In the genomic region with DNA sequence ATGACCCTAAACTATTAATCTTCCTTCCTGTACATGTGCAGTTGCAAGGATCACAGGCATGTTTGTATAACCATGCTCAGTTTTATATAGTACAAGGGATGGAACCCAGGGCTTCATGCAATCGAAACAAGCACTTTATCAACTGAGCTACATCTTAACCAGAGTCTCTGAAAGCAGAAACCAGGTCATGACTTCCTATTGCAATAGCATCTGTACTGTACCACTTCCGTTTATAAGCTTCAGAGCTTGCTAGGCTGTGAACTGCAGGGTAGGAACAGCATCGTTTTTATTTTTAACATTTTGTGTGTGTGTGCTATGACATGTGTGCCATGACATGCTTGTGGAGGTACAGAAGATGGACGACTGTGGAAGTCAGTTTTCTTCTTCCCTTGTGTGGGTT, we compare ENCODE assay signal across 21 mouse cellular contexts. TPM values are rescaled to one million over a fixed set of nuclear protein-coding genes. Genes with fewer than 3 reads are reported as not detected.
DNase-seq lines count a peak whose midpoint lies in the region; ATAC-seq and TF ChIP-seq lines count a peak whose summit lies in the region.
"Had no signal": no experiment of that assay in that cellular context is flagged by ENCODE, and none has a peak within 500 bp of the region (broad histone marks: within the 10 kb centered on the region; RNA-seq: fewer than 3 reads in every experiment).

No protein-coding gene starts in this region.

- TF ChIP-seq EP300 in liver, postnatal 0 days (IDR thresholded peaks at IDR 0.05; ENCODE audit: low read depth): no peak

- H3K4me2 ChIP-seq in liver, postnatal 0 days (ENCODE audit: low read depth, low read length): peak overlapping the region; percentile 56
- H3K4me2 ChIP-seq: embryonic facial prominence, embryonic 13.5 days; heart, embryonic 12.5 days; intestine, embryonic 15.5 days; lung, embryonic 15.5 days had no signal

- H3K36me3 ChIP-seq in liver, postnatal 0 days (replicated peaks; ENCODE audit: insufficient read depth, low read length): no peaks in the 10 kb centered on the region; the same call in 1 of the 2 replicates
- H3K36me3 ChIP-seq: embryonic facial prominence, embryonic 13.5 days; heart, embryonic 12.5 days; hindbrain, embryonic 10.5 days; intestine, embryonic 15.5 days; limb, embryonic 10.5 days; lung, embryonic 15.5 days had no signal

- H3K4me1 ChIP-seq in liver, postnatal 0 days (ENCODE audit: insufficient read depth): peaks cover 40% of the 10 kb centered on the region

- 29% methylated on average over 4 of the region's 4 CpGs for WGBS in liver, postnatal 0 days (ENCODE audit: insufficient replicate concordance)

- H3K4me3 ChIP-seq in liver, postnatal 0 days (ENCODE audit: low read depth, low read length): no peak overlapping the region
- H3K4me3 ChIP-seq in layer of hippocampus, adult 2 months: no peak overlapping the region
- H3K4me3 ChIP-seq: embryonic facial prominence, embryonic 13.5 days; heart, embryonic 12.5 days; hindbrain, embryonic 10.5 days; intestine, embryonic 15.5 days; limb, embryonic 10.5 days; lung, embryonic 15.5 days had no signal

- peak; percentile 27 for ATAC-seq in common myeloid progenitor, adult 5-6 weeks (replicated peaks; ENCODE audit: low read depth, poor library complexity, severe bottlenecking)
- ATAC-seq in liver, postnatal 0 days: no peak
- no peak for ATAC-seq in frontal cortex, adult (ENCODE audit: low TSS enrichment)
- ATAC-seq: forebrain, embryonic 16.5 days; intestine, embryonic 15.5 days had no signal

- peak overlapping the region; percentile 31; the same call in 1 of the 2 replicates for H3K9ac ChIP-seq in liver, postnatal 0 days (replicated peaks)
- H3K9ac ChIP-seq: embryonic facial prominence, embryonic 13.5 days; heart, embryonic 12.5 days; intestine, embryonic 15.5 days; lung, embryonic 15.5 days had no signal

- peak; percentile 47 for DNase-seq in thymus, postnatal 14 days
- no peak for DNase-seq in thymus, postnatal 36 days
- DNase-seq in liver, postnatal 0 days: no peak
- no peak for DNase-seq in layer of hippocampus, adult 2 months (ENCODE audit: low spot score in 2 of 2)
- DNase-seq in urinary bladder, adult 2 months (ENCODE audit: low spot score): no peak
- no peak for DNase-seq in right cerebral cortex, adult 2 months (ENCODE audit: low spot score in 2 of 2)
- DNase-seq: adrenal gland, postnatal 25 days; cerebellum, postnatal 25 days; gastrocnemius, postnatal 10 days; right cerebral cortex, postnatal 4 days had no signal

- H3K9me3 ChIP-seq in liver, postnatal 0 days (ENCODE audit: low read length): no peaks in the 10 kb centered on the region
- H3K9me3 ChIP-seq: embryonic facial prominence, embryonic 13.5 days; heart, embryonic 12.5 days; hindbrain, embryonic 10.5 days; intestine, embryonic 15.5 days; limb, embryonic 10.5 days; lung, embryonic 15.5 days had no signal

- peak overlapping the region; percentile 88 for H3K27ac ChIP-seq in liver, postnatal 0 days (ENCODE audit: low read depth)
- no peak overlapping the region for H3K27ac ChIP-seq in layer of hippocampus, adult 2 months
- H3K27ac ChIP-seq: embryonic facial prominence, embryonic 13.5 days; hindbrain, embryonic 10.5 days; intestine, embryonic 15.5 days; kidney, postnatal 0 days; limb, embryonic 10.5 days; lung, embryonic 15.5 days; stomach, postnatal 0 days had no signal

- no peak for TF ChIP-seq CTCF in liver, postnatal 0 days (IDR thresholded peaks at IDR 0.05; ENCODE audit: low read depth)
- no peak for TF ChIP-seq CTCF in layer of hippocampus, adult 2 months (conservative IDR thresholded peaks at IDR 0.05)

- H3K27me3 ChIP-seq in liver, postnatal 0 days (ENCODE audit: insufficient read depth, low read length): no peaks in the 10 kb centered on the region
- H3K27me3 ChIP-seq: embryonic facial prominence, embryonic 13.5 days; heart, embryonic 12.5 days; intestine, embryonic 15.5 days; lung, embryonic 15.5 days had no signal

RNA-seq across cellular contexts. Expression of a gene that starts 3.6 kb away (rescaled TPM):
- total RNA-seq in common myeloid progenitor, adult 5-6 weeks (2017): 120 and 143 TPM in 2 replicates
- polyA plus RNA-seq in liver, postnatal 0 days (2015; fragmentation: Nextera tagmentation; extraction: Ambion mirVana): 60.1 and 61.8 TPM in 2 replicates
- total RNA-seq in layer of hippocampus, adult 2 months (2021): 1 to 10 TPM; 4.1 to 6.0 TPM
- 20.8 and 23.0 TPM in 2 replicates for polyA plus RNA-seq in urinary bladder, adult 2 months (2012; rRNA removed)

RNA-seq across cellular contexts. Expression of a gene that starts 23.2 kb away (rescaled TPM):
- 80.1 and 82.4 TPM in 2 replicates for total RNA-seq in common myeloid progenitor, adult 5-6 weeks (2017)
- polyA plus RNA-seq in liver, postnatal 0 days (2015; fragmentation: Nextera tagmentation; extraction: Ambion mirVana): 16.8 and 19.4 TPM in 2 replicates
- total RNA-seq in layer of hippocampus, adult 2 months (2021): 10 to 100 TPM; 83.3 to 85.7 TPM
- 36.3 and 38.0 TPM in 2 replicates for polyA plus RNA-seq in urinary bladder, adult 2 months (2012; rRNA removed)

RNA-seq across cellular contexts. Expression of a gene that starts 51.3 kb away (rescaled TPM):
- total RNA-seq in common myeloid progenitor, adult 5-6 weeks (2017): 30.4 and 30.6 TPM in 2 replicates
- 38.4 and 40.1 TPM in 2 replicates for polyA plus RNA-seq in liver, postnatal 0 days (2015; fragmentation: Nextera tagmentation; extraction: Ambion mirVana)
- 10 to 100 TPM; 64.4 to 69.2 TPM for total RNA-seq in layer of hippocampus, adult 2 months (2021)
- 55.1 and 66.5 TPM in 2 replicates for polyA plus RNA-seq in urinary bladder, adult 2 months (2012; rRNA removed)

Comparison
In these comparisons a context has a peak if more than half of its experiments do, and no peak if none do; other contexts are left out.
1. RNA of a gene that starts 3.6 kb away (total RNA-seq): 120 to 143 TPM in common myeloid progenitor, adult 5-6 weeks; 4.1 to 6.0 TPM in layer of hippocampus, adult 2 months; every median in the first group is over 10 times any median in the second.